Mouse (Mus musculus) cortical plate, adult 2 months (tissue): ENCODE results near the gene Gcn1l1.

ENCODE experiments used
- CTCF ChIP-seq: fragments of 200-500 bp; IDR thresholded peaks from 2 replicates; pipeline ENCODE4 v1.5.1; 2011; ENCODE audit warnings: mild to moderate bottlenecking, control low read depth, low read length; ENCODE audit not compliant: insufficient read depth; ENCODE audit errors: extremely low read depth
- POLR2A ChIP-seq: fragments of 200-500 bp; IDR thresholded peaks from 2 replicates; pipeline ENCODE4 v1.6.1; 2011; ENCODE audit warnings: mild to moderate bottlenecking, low read length, control low read depth; ENCODE audit not compliant: insufficient read depth; ENCODE audit errors: extremely low read depth

- TF ChIP-seq CTCF (no peak), POLR2A (no peak)
Observed at GRCm38 (mm10) chr5:115543509-115544253, 21.4 kb upstream of the Gcn1l1 start.
